Mouse (Mus musculus): ENCODE results near the gene Ring1.

GRCm38 (mm10) chr17:33981192-33981909, 43.1 kb downstream of the Ring1 start:
- TF ChIP-seq CTCF (IDR thresholded peaks at IDR 0.05; ENCODE audit: low read depth) = peak; percentile 85
- TF ChIP-seq EP300 (IDR thresholded peaks at IDR 0.05; ENCODE audit: low read depth) = peak; percentile 65; the same call in 1 of the 2 replicates
